Mouse (Mus musculus) frontal cortex, adult 2 months (tissue): Measurements from ENCODE around the gene Tigd2. TPM values are rescaled to one million over a fixed set of nuclear protein-coding genes. Genes with fewer than 3 reads are reported as not detected.
"Not testable (repeated sequence)": the region's sequence is repeated elsewhere in the genome, so short reads cannot be mapped to it uniquely, and the experiment has no call there.

ENCODE experiments used
- DNase-seq, 2 experiments: peaks; one replicate each; pipeline ENCODE4 v3.0.0; 2022; ENCODE audit warnings: low spot score in 1 of 2; ENCODE audit errors: extremely low spot score in 1 of 2
- polyA plus RNA-seq: library from polyadenylated mRNA; depleted of rRNA; stranded (reverse); fragments of >200 nt; gene quantifications from 2 replicates; pipeline ENCODE4 v1.2.3, GENCODE M21; 2012; rRNA removed

Gene Tigd2
- polyA plus RNA-seq = 5.0 and 5.4 TPM in 2 replicates

- peak; percentile 75 to 94 for DNase-seq
Observed at GRCm38 (mm10) chr6:59208685-59209298, at the start of gene Tigd2. Tigd2 (plus strand) TSS chr6:59208870.

DNA sequence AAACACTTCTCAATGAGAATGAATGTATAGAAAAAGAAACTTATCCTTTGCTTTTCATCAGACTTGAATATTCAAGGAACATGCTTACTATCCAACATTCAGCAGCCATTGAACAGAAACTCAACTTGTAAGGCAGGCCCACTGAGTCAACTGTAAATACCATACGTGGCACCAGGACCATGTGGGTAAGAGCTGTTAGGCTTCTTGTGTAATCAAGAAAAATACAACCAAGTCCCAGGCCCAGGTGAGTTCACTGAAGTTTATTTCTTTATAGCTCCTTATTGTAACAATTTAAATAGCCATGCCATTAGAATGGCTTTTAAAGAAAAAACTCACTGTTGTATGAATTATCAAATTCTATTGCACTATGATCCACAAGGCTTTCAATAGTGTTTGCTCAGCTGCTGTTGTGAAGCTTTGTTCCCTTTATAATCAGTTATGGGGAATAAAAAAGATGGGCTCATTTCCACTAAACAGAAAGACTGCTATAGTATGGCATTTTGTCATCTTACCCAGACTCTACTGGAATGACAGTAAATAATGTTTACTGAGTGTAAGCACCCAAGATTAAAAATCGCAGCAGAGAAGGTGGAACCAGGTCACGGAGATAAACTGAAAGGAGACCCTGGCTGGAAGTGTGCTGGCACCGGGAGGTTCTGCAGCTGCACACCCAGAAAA is 46.7 kb upstream of the Tigd2 start:
- DNase-seq = no peak

DNA sequence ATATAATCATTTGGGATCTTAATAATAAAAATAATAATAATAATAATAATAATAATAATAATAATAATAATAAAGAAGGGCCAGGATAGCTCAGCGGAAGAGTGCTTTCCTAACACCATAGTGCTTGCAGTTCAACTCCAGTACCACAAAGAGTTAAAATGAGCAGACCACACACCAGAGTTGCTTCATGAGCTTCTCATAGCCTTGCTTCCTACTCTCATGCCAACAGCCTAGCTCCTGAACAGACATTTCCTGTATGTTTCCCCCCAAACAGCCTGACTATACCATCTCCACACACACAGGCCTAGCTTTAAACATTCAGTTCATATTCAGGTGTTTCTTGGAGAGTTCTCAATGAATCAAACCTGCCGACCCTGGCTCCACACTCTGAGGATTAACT is 45.8 kb upstream of the Tigd2 start:
- no peak for DNase-seq

- DNase-seq = no peak
Observed at GRCm38 (mm10) chr6:59163407-59163806, 45.3 kb upstream of the Tigd2 start.

DNA sequence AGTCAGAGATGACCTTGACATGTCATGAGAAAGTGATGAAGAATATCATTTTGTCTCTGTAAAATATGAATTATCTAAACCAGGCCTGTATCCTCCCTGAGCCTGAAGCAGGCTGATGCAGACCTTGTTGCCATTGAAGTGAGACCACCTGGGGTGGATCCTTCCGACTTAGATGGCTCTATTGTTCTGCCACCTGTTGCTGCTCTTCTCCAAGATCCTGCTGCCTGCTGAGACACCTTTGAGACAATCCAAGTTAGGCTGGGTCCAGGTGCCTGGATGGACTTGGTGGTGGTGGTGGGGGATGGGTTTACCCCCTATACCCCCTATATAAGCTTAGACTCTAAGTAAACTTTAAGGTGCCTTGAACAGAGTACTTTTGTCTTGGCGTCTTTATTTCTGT is 39.7 kb upstream of the Tigd2 start:
- no peak for DNase-seq

DNA sequence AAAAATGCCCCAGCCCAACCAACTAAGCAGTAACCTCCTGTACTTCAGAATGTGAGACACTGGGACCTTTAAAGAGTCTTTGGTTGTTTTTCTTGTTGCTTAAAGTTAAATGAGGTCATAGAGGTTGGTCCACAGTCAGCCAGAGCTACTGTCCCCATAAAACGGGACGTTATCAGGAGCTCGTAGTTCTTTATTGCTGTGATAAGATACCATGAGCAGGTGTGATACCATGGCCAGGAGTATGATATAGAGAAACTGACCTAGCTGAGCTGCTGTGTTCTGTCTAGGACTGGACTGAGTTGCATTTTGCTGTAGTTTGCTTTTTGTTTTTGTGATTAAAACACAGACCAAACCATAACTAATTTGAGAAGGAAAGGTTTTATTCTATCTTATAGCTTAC is 37.4 kb upstream of the Tigd2 start:
- no peak for DNase-seq

DNA sequence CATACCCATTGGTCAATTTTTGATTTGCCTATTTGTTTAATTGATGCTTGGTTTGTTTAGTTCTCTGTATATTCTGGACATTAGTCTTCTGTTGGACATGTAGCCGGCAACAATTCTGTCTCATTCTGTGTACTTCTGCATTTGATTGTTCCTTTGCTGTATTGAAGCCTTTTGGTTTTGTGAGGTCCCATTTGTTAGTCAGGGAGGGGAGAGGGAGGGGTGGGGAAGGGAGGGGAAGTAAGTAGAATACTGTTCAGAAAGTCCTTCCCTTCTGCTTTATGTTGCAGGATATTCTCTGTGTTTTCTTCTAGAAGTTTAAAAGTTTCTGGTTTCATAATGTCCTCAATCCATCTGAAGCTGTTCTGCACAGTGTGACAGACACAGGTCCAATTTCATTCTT is 34.7 kb upstream of the Tigd2 start:
- DNase-seq = no peak

- DNase-seq = no peak
Observed at GRCm38 (mm10) chr6:59178051-59178450, 30.6 kb upstream of the Tigd2 start.

GRCm38 (mm10) chr6:59180376-59180996 is 28.2 kb upstream of the Tigd2 start:
- peak; percentile 41 to 87 for DNase-seq

GRCm38 (mm10) chr6:59185010-59185699 is 23.5 kb upstream of the Tigd2 start:
- DNase-seq = no peak

GRCm38 (mm10) chr6:59190006-59190405 is 18.7 kb upstream of the Tigd2 start:
- no peak for DNase-seq

- not testable (repeated sequence) for DNase-seq
Observed at GRCm38 (mm10) chr6:59194518-59194917, 14.2 kb upstream of the Tigd2 start.

GRCm38 (mm10) chr6:59195849-59196635 is 12.6 kb upstream of the Tigd2 start:
- no peak for DNase-seq

DNA sequence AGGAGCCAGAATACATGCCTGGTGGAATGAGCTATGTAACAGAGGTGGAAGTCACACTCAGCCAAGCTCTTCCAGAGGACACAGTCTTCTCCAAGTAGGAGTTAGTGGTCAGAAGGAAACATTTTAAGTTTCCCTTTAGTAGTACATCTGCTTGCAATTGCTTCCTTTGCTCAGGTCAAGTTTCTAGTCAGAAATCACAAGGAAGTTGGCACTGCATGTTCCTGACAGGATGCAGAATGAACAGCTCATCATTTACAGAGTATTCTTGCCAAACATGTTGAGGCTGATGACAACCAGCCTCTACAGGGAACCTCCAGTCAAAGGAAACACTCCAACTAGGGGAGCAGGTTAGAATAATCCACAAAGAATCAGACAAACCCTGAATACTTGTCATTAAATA is 11.9 kb upstream of the Tigd2 start:
- DNase-seq = no peak

DNA sequence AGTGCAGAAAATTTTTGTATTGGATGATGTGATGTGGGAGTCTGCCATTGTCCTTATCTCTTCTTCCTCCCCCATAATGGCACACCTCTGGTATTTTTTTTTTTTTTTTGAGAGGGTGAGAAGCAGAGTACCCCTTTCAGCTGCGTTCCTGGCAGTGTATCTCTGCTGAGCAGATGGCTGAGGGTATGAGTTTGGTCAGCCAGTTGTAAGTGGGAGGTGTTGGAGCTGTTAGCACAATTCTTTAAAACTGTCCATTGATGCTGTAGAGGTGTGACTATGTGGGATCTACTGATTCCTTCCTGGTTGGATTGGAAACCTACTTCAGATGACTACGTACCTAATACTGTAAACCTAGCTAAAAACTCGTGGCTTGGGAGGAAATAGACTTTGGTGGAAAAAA is 10.3 kb upstream of the Tigd2 start:
- no peak for DNase-seq

DNA sequence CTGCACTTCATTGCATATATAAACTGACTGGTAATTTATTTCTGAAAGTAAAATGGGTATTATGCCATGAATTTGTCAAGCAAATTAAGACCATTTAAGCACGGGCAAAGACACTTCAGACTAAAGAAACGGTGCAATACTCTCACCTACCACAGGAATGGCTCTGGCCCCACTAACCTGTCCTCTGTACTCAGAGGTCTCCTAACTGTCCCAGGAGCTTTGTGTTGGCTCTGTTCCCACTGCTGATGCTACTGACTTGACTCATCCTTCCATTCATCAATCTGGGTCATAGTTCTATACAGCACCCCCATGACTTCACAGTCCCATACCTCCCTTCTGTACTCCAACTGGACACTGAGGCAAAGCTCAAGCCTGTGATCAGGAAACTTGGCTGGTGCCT is 9.6 kb upstream of the Tigd2 start:
- no peak for DNase-seq

DNA sequence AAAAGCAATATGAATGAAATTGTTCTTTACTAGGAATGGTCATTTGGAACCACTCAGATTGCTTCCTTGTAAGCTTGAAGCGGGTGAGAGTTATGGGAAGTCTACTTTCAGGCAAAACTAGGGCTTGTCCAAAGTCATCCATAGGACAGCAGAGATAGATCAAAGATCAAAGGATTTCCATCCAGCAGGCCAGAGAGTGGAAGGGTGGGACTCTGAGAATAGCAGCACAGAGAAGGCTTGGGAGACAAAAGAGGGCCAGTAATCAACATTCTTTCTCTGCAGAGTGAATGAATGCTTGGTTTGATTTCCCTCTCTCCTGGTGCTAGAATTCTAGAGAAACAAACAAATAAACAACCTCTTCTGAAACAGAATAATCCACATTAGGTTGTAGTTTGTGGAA is 1.1 kb upstream of the Tigd2 start:
- DNase-seq = no peak

DNA sequence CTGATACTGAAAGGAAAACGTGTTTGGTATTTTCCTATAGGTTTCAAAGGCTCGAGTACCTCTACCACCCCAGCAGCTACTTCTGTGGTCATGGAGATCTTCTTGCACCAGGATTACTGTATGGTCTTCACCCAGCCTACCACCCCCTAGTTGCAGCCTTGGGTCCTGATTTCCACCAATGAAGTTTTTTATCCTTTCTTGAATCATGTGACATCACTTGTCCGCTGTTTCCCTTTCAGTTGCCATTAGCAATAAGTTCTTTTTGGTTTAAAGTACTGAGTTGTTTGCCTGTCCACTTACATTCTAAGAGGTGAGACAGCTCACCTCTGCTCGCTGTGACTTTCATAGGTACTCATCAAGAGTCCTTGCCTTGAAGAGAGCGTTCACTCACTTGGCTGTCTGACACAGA is 633 bp downstream of the Tigd2 start:
- peak; percentile 14 to 57 for DNase-seq

GRCm38 (mm10) chr6:59233191-59233590 is 24.5 kb downstream of the Tigd2 start:
- no peak for DNase-seq

- no peak for DNase-seq
Observed at GRCm38 (mm10) chr6:59233651-59234050, 25.0 kb downstream of the Tigd2 start.

- peak in 1 of 2 experiments; percentile 83 for DNase-seq
Observed at GRCm38 (mm10) chr6:59249675-59250074, 41.0 kb downstream of the Tigd2 start.
